Mouse (Mus musculus): ENCODE data around the gene Oasl2.
"Not testable (repeated sequence)": the region's sequence is repeated elsewhere in the genome, so short reads cannot be mapped to it uniquely, and the experiment has no call there.

DNA sequence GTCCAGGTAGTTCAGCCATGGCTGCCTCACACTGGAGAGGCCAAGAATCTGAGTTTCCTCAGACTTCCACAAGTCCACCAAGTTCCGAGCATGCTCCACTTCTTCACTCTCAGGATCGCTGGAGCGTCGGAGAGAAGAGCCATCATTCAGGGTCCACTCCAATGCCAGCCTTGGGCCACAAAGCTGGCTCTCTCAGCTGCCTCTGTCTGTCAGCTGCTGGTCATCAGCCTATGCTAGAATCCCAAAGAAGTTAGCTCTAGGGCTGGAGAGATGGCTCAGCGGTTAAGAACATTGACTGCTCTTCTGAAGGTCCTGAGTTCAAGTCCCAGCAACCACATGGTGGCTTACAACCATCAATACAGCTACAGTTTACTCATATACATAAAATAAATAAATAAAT lies 20.6 kb downstream of the Oasl2 start:
- not testable (repeated sequence) for TF ChIP-seq POLR2A (IDR thresholded peaks at IDR 0.05; ENCODE audit: borderline replicate concordance, insufficient read depth, low read length); CTCF (IDR thresholded peaks at IDR 0.05; ENCODE audit: borderline replicate concordance, insufficient read depth, low read depth, low read length)
